Mouse (Mus musculus) olfactory bulb, adult 2 months (tissue): ENCODE results near the gene Sez6l.

ENCODE experiments used
- CTCF ChIP-seq: fragments of 200-500 bp; IDR thresholded peaks from 2 replicates; pipeline ENCODE4 v1.5.1; 2012; ENCODE audit warnings: low read depth, mild to moderate bottlenecking, low read length, moderate library complexity; ENCODE audit not compliant: insufficient read depth
- POLR2A ChIP-seq: fragments of 200-500 bp; IDR thresholded peaks from 2 replicates; pipeline ENCODE4 v1.6.1; 2012; ENCODE audit warnings: mild to moderate bottlenecking, low read depth, low read length, moderate library complexity; ENCODE audit not compliant: insufficient read depth

GRCm38 (mm10) chr5:112381154-112381553 is 195.8 kb downstream of the Sez6l start:
- TF ChIP-seq CTCF: no peak
- TF ChIP-seq POLR2A: no peak
